Mouse (Mus musculus) forebrain, embryonic 14.5 days (tissue): ENCODE measurements around the gene Atp8b5. TPM values are rescaled to one million over a fixed set of nuclear protein-coding genes. Genes with fewer than 3 reads are reported as not detected.

Source experiments
- ATAC-seq: fragments of 200-750 bp; cut with Nextera tagmentation; 2 replicates; pipeline ENCODE4 v1.8.0; 2017; ENCODE audit warnings: mild to moderate bottlenecking, moderate library complexity
- DNase-seq: peaks from one replicate; pipeline ENCODE4 v3.0.0-alpha.2; 2015; ENCODE audit warnings: low spot score
- H3K27ac ChIP-seq: fragments of 300-500 bp; sonication (generic); 2 replicates; pipeline ENCODE4 v1.5.1; 2014; ENCODE audit warnings: low read depth, mild to moderate bottlenecking, control low read depth, low read length, moderate library complexity
- H3K27me3 ChIP-seq: fragments of 300-500 bp; sonication (generic); replicated peaks from 2 replicates; pipeline ENCODE4 v1.6.1; 2014; ENCODE audit warnings: low read length, control low read depth, mixed read lengths; ENCODE audit not compliant: control insufficient read depth, insufficient read depth
- H3K36me3 ChIP-seq: fragments of 300-500 bp; sonication (generic); 2 replicates; pipeline ENCODE4 v1.6.1; 2014; ENCODE audit warnings: low read length, control low read depth; ENCODE audit not compliant: control insufficient read depth, insufficient read depth
- H3K4me1 ChIP-seq: fragments of 300-500 bp; sonication (generic); 2 replicates; pipeline ENCODE4 v1.6.1; 2014; ENCODE audit warnings: antibody characterized with exemption, low read length, control low read depth; ENCODE audit not compliant: control insufficient read depth, insufficient read depth
- H3K4me2 ChIP-seq: fragments of 300-500 bp; sonication (generic); 2 replicates; pipeline ENCODE4 v1.6.1; 2014; ENCODE audit warnings: mild to moderate bottlenecking, control low read depth, low read length
- H3K4me3 ChIP-seq: fragments of 300-500 bp; sonication (generic); 2 replicates; pipeline ENCODE4 v1.5.1; 2014; ENCODE audit warnings: low read depth, low read length, control low read depth
- H3K9ac ChIP-seq: fragments of 300-500 bp; sonication (generic); 2 replicates; pipeline ENCODE4 v1.6.1; 2014; ENCODE audit warnings: mild to moderate bottlenecking, low read length, control low read depth, moderate library complexity
- H3K9me3 ChIP-seq: fragments of 300-500 bp; sonication (generic); replicated peaks from 2 replicates; pipeline ENCODE4 v1.6.1; 2016; ENCODE audit warnings: low read length, control low read depth, mixed read lengths; ENCODE audit not compliant: control insufficient read depth
- WGBS: fragments of 180-500 bp; shearing (Covaris S2); extraction: QIAGEN DNeasy Blood & Tissue Kit; methylation state at CpG from one replicate; pipeline ENCODE4 v1.1.7; 2014; 5-methylcytosine and 5-hydroxymethylcytosine counted together
- polyA plus RNA-seq: library from polyadenylated mRNA; unstranded; fragments of >200 nt; fragmentation: Nextera tagmentation; extraction: Ambion mirVana; gene quantifications from 2 replicates; pipeline ENCODE4 v1.2.1, GENCODE M21; 2014

Atp8b5 gene
- polyA plus RNA-seq, 1 experiment from 2014 or later, result 0.79 TPM

DNA sequence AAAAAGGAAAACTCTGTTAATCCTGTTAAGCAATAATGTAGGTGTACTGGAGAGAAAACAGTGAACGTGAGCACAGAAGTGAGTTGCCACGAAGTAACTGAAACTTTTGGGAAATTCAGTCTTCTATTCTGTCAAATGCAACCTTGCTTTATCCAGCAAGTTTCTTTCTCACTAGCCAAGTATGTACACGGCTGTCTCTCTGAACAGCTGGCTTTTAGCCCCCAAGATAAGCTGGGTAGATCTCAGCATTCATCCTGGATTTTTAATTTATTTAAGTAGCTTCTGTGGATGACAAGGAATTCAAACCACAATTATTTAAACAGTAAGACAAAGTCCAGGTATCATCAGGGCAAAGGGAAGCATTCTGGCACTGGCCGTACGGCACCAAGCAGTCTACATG is 100.3 kb downstream of the Atp8b5 start:
- 88% methylated on average over 5 of the region's 5 CpGs for WGBS
- DNase-seq (no peak), ATAC-seq (no peak)
- no peak overlapping the region for H3K4me3 ChIP-seq
- no peaks in the 10 kb centered on the region for H3K9me3 ChIP-seq
- H3K4me1 ChIP-seq, result no peaks in the 10 kb centered on the region
- H3K27me3 ChIP-seq, result no peaks in the 10 kb centered on the region
- no peaks in the 10 kb centered on the region for H3K36me3 ChIP-seq
- H3K9ac ChIP-seq, result no peak overlapping the region
- no peak overlapping the region for H3K27ac ChIP-seq
- no peak overlapping the region for H3K4me2 ChIP-seq

DNA sequence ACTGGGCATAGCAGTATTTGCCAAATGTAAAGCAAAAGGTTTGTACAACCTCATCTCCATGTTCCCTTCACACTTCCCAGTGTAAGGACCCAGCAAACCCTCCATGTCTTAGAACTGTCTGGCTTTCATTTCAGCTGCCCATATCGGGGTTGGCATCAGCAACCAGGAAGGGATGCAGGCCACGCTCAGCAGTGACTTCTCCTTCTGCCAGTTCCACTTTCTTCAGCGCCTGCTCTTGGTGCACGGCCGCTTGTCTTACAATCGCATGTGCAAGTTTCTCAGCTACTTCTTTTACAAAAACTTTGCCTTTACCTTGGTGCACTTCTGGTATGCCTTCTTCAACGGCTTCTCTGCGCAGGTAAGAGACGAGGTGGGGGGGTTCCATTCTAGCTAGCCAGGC is 100.8 kb downstream of the Atp8b5 start:
- no peak overlapping the region for H3K9ac ChIP-seq
- no peak for DNase-seq
- no peak overlapping the region for H3K4me2 ChIP-seq
- H3K4me1 ChIP-seq, result no peaks in the 10 kb centered on the region
- H3K4me3 ChIP-seq, result no peak overlapping the region
- no peaks in the 10 kb centered on the region for H3K36me3 ChIP-seq
- no peaks in the 10 kb centered on the region for H3K27me3 ChIP-seq
- WGBS, result 95% methylated on average over 9 of the region's 9 CpGs
- no peak for ATAC-seq
- no peaks in the 10 kb centered on the region for H3K9me3 ChIP-seq
- no peak overlapping the region for H3K27ac ChIP-seq

DNA sequence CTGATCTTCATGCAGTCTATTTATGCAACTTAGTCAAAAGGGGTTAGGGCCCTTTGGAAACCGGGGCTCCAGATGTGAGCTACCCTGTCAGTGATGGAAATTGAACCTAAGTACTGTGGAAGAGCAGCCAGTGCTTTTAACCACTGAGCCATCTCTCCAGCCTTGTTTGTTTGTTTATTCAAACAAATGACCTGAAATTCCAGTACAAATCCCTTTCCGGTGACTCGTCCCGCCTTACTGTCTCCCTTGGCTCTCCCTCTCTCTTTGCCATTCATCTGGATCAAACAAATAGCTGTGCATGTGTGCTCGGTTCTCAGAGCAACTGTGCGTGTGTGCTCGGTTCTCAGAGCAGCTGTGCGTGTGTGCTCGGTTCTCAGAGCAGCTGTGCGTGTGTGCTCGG is 104.4 kb downstream of the Atp8b5 start:
- H3K27me3 ChIP-seq, result no peaks in the 10 kb centered on the region
- ATAC-seq, result no peak
- no peaks in the 10 kb centered on the region for H3K36me3 ChIP-seq
- no peak overlapping the region for H3K9ac ChIP-seq
- no peak for DNase-seq
- H3K4me1 ChIP-seq, result no peaks in the 10 kb centered on the region
- WGBS, result 81% methylated on average over 9 of the region's 11 CpGs
- H3K4me3 ChIP-seq, result no peak overlapping the region
- H3K27ac ChIP-seq, result no peak overlapping the region
- no peak overlapping the region for H3K4me2 ChIP-seq
- no peaks in the 10 kb centered on the region for H3K9me3 ChIP-seq

DNA sequence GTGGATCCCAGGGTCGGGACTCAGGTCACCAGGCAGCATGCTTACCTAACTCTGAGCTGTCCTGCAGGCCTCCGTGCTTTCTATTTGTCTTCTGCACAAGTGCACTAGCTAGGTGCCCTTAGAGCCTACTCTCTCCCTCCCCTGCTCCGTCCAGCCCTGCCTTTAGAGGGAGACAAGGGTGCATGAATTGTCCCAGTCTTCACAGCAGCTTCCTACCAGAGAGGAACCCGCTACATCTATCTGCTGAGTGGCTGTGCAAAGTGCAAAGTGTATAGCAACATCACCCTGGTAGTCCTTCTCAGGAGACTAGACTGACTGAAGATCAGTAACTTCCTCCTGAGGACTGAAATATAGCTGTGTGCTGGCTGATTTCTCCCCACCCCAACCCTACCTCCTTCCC is 105.2 kb downstream of the Atp8b5 start:
- Histone ChIP-seq H3K9me3 (no peaks in the 10 kb centered on the region), H3K27ac (no peak overlapping the region), H3K36me3 (no peaks in the 10 kb centered on the region), H3K4me1 (no peaks in the 10 kb centered on the region), H3K27me3 (no peaks in the 10 kb centered on the region), H3K4me2 (no peak overlapping the region), H3K9ac (no peak overlapping the region), H3K4me3 (no peak overlapping the region)
- WGBS, result 70% methylated on average over 4 of the region's 4 CpGs
- no peak for ATAC-seq
- no peak for DNase-seq

DNA sequence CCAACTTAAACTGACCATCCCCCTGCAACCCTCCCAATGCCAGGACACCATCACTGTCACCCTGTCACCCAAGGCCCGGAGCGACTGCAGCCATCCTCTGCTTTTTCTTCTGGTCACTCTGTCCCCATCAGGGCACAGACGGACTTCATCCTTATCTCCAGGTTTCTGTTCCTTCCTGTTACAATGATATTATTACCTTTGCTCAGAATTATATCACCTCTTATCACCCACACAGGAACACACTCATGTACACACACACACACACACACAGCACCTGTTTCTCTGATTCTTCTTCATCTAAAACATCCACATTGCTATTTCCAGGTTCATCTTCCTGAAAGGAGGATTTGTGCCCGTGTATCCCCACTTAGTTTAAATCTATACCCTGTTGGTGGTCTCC is 107.3 kb downstream of the Atp8b5 start:
- ATAC-seq, result no peak

GRCm38 (mm10) chr4:43379601-43380000 is 112.6 kb downstream of the Atp8b5 start:
- Histone ChIP-seq H3K4me1 (peaks cover 8% of the 10 kb centered on the region), H3K36me3 (no peaks in the 10 kb centered on the region), H3K27ac (no peak overlapping the region), H3K4me2 (no peak overlapping the region), H3K9me3 (no peaks in the 10 kb centered on the region), H3K27me3 (no peaks in the 10 kb centered on the region), H3K9ac (no peak overlapping the region), H3K4me3 (no peak overlapping the region)
- no peak for ATAC-seq
- WGBS, result 91% methylated on average over 6 of the region's 6 CpGs
- no peak for DNase-seq

More for the DNA sequence above, 107.3 kb downstream of the Atp8b5 start:
- Histone ChIP-seq H3K9ac (no peak overlapping the region), H3K4me1 (no peaks in the 10 kb centered on the region), H3K36me3 (no peaks in the 10 kb centered on the region), H3K27me3 (no peaks in the 10 kb centered on the region), H3K9me3 (no peaks in the 10 kb centered on the region), H3K4me3 (no peak overlapping the region), H3K27ac (no peak overlapping the region), H3K4me2 (no peak overlapping the region)
- no peak for DNase-seq
- 88% methylated on average over 4 of the region's 4 CpGs for WGBS

GRCm38 (mm10) chr4:43380951-43381350 is 114.0 kb downstream of the Atp8b5 start:
- Histone ChIP-seq H3K9ac (peak overlapping the region; percentile 80), H3K27ac (no peak overlapping the region), H3K4me3 (peak overlapping the region; percentile 64), H3K9me3 (no peaks in the 10 kb centered on the region), H3K4me1 (peaks cover 8% of the 10 kb centered on the region), H3K4me2 (peak overlapping the region; percentile 93), H3K36me3 (no peaks in the 10 kb centered on the region), H3K27me3 (no peaks in the 10 kb centered on the region)
- 51% methylated on average over 10 of the region's 10 CpGs for WGBS
- ATAC-seq, result peak; percentile 8; the same call in 1 of the 2 replicates
- DNase-seq, result no peak

DNA sequence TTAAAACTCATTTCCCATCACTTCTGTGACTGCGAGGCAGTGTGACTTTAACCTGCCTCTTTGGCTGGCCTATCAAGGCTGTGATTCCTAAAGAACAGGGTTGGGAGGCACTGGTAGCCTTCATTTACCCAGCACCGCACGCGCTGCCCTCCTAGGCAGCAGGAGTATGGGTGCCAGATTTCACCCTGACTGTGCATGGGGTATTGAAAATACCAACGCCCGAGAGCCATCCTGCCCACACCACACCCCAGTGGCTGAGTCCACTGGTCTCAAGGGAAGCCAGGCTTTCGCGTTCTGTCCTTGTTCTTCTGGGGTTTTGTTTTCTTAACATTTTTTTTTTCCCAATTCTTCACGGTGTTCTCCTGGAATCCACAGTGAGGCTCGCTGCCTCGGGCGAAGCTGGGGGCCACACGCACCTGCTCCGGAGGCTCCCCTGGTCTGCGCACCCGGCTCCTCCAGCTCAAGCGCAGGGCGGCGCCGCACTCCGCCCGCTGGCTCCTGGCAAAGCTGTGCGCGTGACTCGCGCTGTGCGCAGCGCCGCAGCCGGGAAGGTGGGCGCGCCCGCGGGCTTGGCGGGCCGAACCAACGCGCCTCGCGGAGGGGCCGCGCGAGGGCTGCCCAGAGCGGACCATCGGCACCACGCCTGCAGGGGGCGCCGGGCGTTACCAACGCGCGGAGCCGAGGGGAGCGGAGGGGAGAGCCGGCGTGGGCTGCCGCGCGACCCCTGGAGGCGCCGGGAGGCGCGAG is 114.6 kb downstream of the Atp8b5 start, which contains the start of gene Rusc2:
Gene Rusc2, plus strand, starts transcription at position 572 of the 747 bp plus-strand sequence.
- Histone ChIP-seq H3K27ac (peak within 1 kb of the TSS; percentile 27), H3K4me1 (peaks cover 8% of the 10 kb centered on the region), H3K9ac (peak within 1 kb of the TSS; percentile 80), H3K9me3 (no peaks in the 10 kb centered on the region), H3K4me3 (peak within 1 kb of the TSS; percentile 64), H3K27me3 (no peaks in the 10 kb centered on the region), H3K4me2 (peak within 1 kb of the TSS; percentile 93), H3K36me3 (no peaks in the 10 kb centered on the region)
- DNase-seq (peak; percentile 95), ATAC-seq (peak; percentile 95)
- WGBS, result 1% methylated on average over 53 of the region's 63 CpGs
